8 mouse cellular contexts compared by ENCODE assay signal in genomic region chr14:25487470-25487955, GRCm38 (mm10). TPM values are rescaled to one million over a fixed set of nuclear protein-coding genes. Genes with fewer than 3 reads are reported as not detected.
DNase-seq lines count a peak whose midpoint lies in the region; ATAC-seq and TF ChIP-seq lines count a peak whose summit lies in the region.

No protein-coding gene starts in this region.

- intact Hi-C loops in left cerebral cortex, postnatal 4 days (cut with DNase I): no loop called here

- H3K4me3 ChIP-seq in midbrain, embryonic 10.5 days: no peak overlapping the region
- H3K4me3 ChIP-seq in midbrain, embryonic 15.5 days: no peak overlapping the region
- H3K4me3 ChIP-seq in intestine, postnatal 0 days (ENCODE audit: low read depth, low read length): no peak overlapping the region
- no peak overlapping the region for H3K4me3 ChIP-seq in small intestine, adult 2 months (ENCODE audit: low read depth, low read length)
- H3K4me3 ChIP-seq in lung, adult 2 months (replicated peaks; ENCODE audit: extremely low read depth, low read depth, low read length): no peak overlapping the region

- no peaks in the 10 kb centered on the region for H3K36me3 ChIP-seq in midbrain, embryonic 10.5 days
- no peaks in the 10 kb centered on the region for H3K36me3 ChIP-seq in midbrain, embryonic 15.5 days (replicated peaks)
- no peaks in the 10 kb centered on the region for H3K36me3 ChIP-seq in intestine, postnatal 0 days (ENCODE audit: control insufficient read depth, insufficient read depth)
- no peaks in the 10 kb centered on the region for H3K36me3 ChIP-seq in small intestine, adult 2 months (ENCODE audit: control insufficient read depth, insufficient read depth, low read length)

- H3K4me2 ChIP-seq in midbrain, embryonic 15.5 days: no peak overlapping the region
- no peak overlapping the region for H3K4me2 ChIP-seq in intestine, postnatal 0 days (replicated peaks; ENCODE audit: low read depth)

- peaks cover 99% of the 10 kb centered on the region for H3K4me1 ChIP-seq in midbrain, embryonic 10.5 days
- peaks cover 87% of the 10 kb centered on the region for H3K4me1 ChIP-seq in midbrain, embryonic 15.5 days
- H3K4me1 ChIP-seq in intestine, postnatal 0 days (replicated peaks; ENCODE audit: control insufficient read depth, insufficient read depth, low read length): peaks cover 22% of the 10 kb centered on the region
- H3K4me1 ChIP-seq in small intestine, adult 2 months (ENCODE audit: control insufficient read depth, insufficient read depth, insufficient read length, low read length): peaks cover 55% of the 10 kb centered on the region
- H3K4me1 ChIP-seq in lung, adult 2 months (ENCODE audit: control insufficient read depth, insufficient read depth, low read length): peaks cover 60% of the 10 kb centered on the region

- no peak for ATAC-seq in midbrain, embryonic 15.5 days (replicated peaks)
- ATAC-seq in intestine, postnatal 0 days: no peak

- no peak overlapping the region for H3K9ac ChIP-seq in midbrain, embryonic 15.5 days
- 0 out of 2 replicates have a peak overlapping the region, but pooled peaks have one; percentile 22 for H3K9ac ChIP-seq in intestine, postnatal 0 days (ENCODE audit: low read depth, low read length)

- DNase-seq in gastrocnemius, adult 18-20 months (ENCODE audit: low spot score): peak; percentile 76
- no peak for DNase-seq in gastrocnemius, postnatal 10 days
- DNase-seq in midbrain, embryonic 10.5 days (ENCODE audit: low spot score): no peak
- no peak for DNase-seq in left cerebral cortex, postnatal 4 days
- DNase-seq in lung, adult 2 months: no peak

- no peak for TF ChIP-seq POLR2A in small intestine, adult 2 months (IDR thresholded peaks at IDR 0.05; ENCODE audit: low read depth, low read length)
- TF ChIP-seq POLR2A in lung, adult 2 months (IDR thresholded peaks at IDR 0.05; ENCODE audit: borderline replicate concordance, extremely low read depth, low read depth, low read length): no peak

- no peak for TF ChIP-seq CTCF in intestine, postnatal 0 days (IDR thresholded peaks at IDR 0.05; ENCODE audit: low read depth)
- TF ChIP-seq CTCF in small intestine, adult 2 months (IDR thresholded peaks at IDR 0.05; ENCODE audit: extremely low read depth, insufficient read length, insufficient replicate concordance, low read depth, low read length): no peak
- no peak for TF ChIP-seq CTCF in lung, adult 2 months (IDR thresholded peaks at IDR 0.05; ENCODE audit: insufficient read depth, low read length)

- WGBS in midbrain, embryonic 10.5 days: 87% methylated on average over 7 of the region's 7 CpGs
- WGBS in midbrain, embryonic 15.5 days: 71% methylated on average over 7 of the region's 7 CpGs
- 55% methylated on average over 7 of the region's 7 CpGs for WGBS in intestine, postnatal 0 days
- WGBS in small intestine, adult 2 months: 33% methylated on average over 7 of the region's 7 CpGs
- 26% methylated on average over 7 of the region's 7 CpGs for WGBS in lung, adult 2 months

- no peaks in the 10 kb centered on the region for H3K27me3 ChIP-seq in midbrain, embryonic 10.5 days (ENCODE audit: low read depth, poor library complexity, severe bottlenecking)
- H3K27me3 ChIP-seq in midbrain, embryonic 15.5 days (replicated peaks): no peaks in the 10 kb centered on the region
- H3K27me3 ChIP-seq in intestine, postnatal 0 days (replicated peaks; ENCODE audit: control insufficient read depth, insufficient read depth, low read length): no peaks in the 10 kb centered on the region
- H3K27me3 ChIP-seq in small intestine, adult 2 months (ENCODE audit: control insufficient read depth, insufficient read depth, low read length): no peaks in the 10 kb centered on the region

- no peaks in the 10 kb centered on the region for H3K9me3 ChIP-seq in midbrain, embryonic 10.5 days (replicated peaks)
- no peaks in the 10 kb centered on the region for H3K9me3 ChIP-seq in midbrain, embryonic 15.5 days
- no peaks in the 10 kb centered on the region for H3K9me3 ChIP-seq in intestine, postnatal 0 days (ENCODE audit: control insufficient read depth)

- peak overlapping the region; percentile 55; the same call in 1 of the 2 replicates for H3K27ac ChIP-seq in midbrain, embryonic 10.5 days (replicated peaks)
- no peak overlapping the region for H3K27ac ChIP-seq in midbrain, embryonic 15.5 days
- no peak overlapping the region for H3K27ac ChIP-seq in intestine, postnatal 0 days (ENCODE audit: low read depth, low read length)
- peak overlapping the region; percentile 53 for H3K27ac ChIP-seq in small intestine, adult 2 months (ENCODE audit: insufficient read depth, low read depth, low read length)

RNA-seq across cellular contexts. Expression of gene Zmiz1, which starts 28.5 kb away (rescaled TPM):
- 10 to 100 TPM; 26.6 to 28.6 TPM for total RNA-seq in gastrocnemius, adult 18-20 months (2021)
- 10 to 100 TPM; 31.6 to 43.8 TPM for total RNA-seq in gastrocnemius, postnatal 10 days (2021)
- polyA plus RNA-seq in midbrain, embryonic 10.5 days (2016; fragmentation: Nextera tagmentation; extraction: Ambion mirVana): 42.2 and 55.8 TPM in 2 replicates
- 77.3 and 78.8 TPM in 2 replicates for polyA plus RNA-seq in midbrain, embryonic 15.5 days (2015; fragmentation: Nextera tagmentation; extraction: Ambion mirVana)
- 12.4 and 13.5 TPM in 2 replicates for polyA plus RNA-seq in intestine, postnatal 0 days (2015; fragmentation: Nextera tagmentation; extraction: Ambion mirVana)
- polyA plus RNA-seq in small intestine, adult 2 months (2012; rRNA removed): 35.0 and 91.5 TPM in 2 replicates
- total RNA-seq in left cerebral cortex, postnatal 4 days (2021): 100 to 1,000 TPM; 149 to 152 TPM
- 51.6 and 52.6 TPM in 2 replicates for polyA plus RNA-seq in lung, adult 2 months (2012; rRNA removed)

Comparison
In these comparisons a context has a peak if more than half of its experiments do, and no peak if none do; other contexts are left out.
1. H3K27ac ChIP-seq: peak in midbrain, embryonic 10.5 days (single experiment) and small intestine, adult 2 months (single experiment); none in midbrain, embryonic 15.5 days (single experiment) and intestine, postnatal 0 days (single experiment).